Mouse (Mus musculus): ENCODE results near the gene Ptpn1. TPM values are rescaled to one million over a fixed set of nuclear protein-coding genes. Genes with fewer than 3 reads are reported as not detected.

Gene Ptpn1
- polyA plus RNA-seq, 1 experiment: 44.4 TPM

DNA sequence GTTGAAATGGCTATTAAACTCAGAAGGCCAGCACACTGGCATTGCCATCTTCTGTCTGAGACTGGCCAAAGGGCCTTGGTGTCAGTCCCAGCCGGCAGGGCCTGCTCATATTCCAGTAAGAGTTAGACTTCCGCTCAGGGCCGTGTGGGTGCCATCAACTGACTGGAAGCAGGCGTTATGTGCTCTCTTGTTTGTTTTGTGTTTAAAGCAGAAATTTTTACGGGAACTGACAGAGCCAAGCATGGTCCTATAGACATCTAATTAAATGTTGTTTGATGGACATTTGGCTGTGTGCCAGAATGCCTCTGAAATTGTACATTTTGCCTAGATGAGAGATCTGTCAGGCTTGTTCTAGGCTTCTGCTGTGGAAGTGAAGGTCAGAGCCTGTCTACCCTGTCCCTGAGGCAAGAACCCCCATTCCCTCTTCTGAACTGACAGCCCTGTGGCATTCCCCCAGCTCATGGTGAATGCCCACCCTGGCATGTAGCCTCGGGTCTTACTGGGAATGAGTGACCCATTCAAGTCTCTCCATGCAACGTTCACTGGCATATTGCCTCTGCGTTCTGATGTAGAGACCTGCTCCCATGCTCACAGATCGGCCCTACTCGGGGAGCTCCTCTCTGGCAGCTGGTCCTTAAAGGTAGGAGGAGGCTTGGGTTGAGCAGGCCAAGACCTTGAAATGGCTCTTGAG, 38.1 kb downstream of the Ptpn1 start:
- no peak for DNase-seq (ENCODE audit: low read depth)

- no peak for DNase-seq (ENCODE audit: low read depth)
Observed at GRCm38 (mm10) chr2:167972146-167972545, 40.3 kb downstream of the Ptpn1 start.

DNA sequence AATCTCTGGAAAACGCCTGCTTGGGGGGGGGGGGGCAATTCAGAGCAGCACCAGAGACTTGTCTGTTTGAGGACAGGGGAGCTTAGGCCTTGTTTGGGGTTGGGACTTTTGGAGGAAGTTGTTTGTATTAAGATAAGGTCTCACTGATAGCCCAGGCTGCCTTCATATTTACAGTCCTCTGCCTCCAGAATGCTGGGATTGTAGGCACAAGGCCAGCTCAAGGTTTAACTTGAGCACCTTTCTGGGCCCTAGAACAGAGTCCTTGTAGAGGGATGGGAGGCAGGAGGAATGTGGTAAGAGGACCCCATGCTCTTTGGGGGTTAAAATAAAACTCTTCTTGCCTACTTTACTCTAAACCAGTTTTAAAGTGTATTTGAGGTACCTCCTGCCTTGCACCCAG, 41.0 kb downstream of the Ptpn1 start:
- DNase-seq (ENCODE audit: low read depth): no peak

GRCm38 (mm10) chr2:167975746-167976145, 43.9 kb downstream of the Ptpn1 start:
- no peak for DNase-seq (ENCODE audit: low read depth)

- DNase-seq (ENCODE audit: low read depth): no peak
Observed at GRCm38 (mm10) chr2:167978271-167978670, 46.4 kb downstream of the Ptpn1 start.

- no peak for DNase-seq (ENCODE audit: low read depth)
Observed at GRCm38 (mm10) chr2:167980391-167980790, 48.5 kb downstream of the Ptpn1 start.

GRCm38 (mm10) chr2:167982646-167983045, 50.8 kb downstream of the Ptpn1 start:
- no peak for DNase-seq (ENCODE audit: low read depth)

DNA sequence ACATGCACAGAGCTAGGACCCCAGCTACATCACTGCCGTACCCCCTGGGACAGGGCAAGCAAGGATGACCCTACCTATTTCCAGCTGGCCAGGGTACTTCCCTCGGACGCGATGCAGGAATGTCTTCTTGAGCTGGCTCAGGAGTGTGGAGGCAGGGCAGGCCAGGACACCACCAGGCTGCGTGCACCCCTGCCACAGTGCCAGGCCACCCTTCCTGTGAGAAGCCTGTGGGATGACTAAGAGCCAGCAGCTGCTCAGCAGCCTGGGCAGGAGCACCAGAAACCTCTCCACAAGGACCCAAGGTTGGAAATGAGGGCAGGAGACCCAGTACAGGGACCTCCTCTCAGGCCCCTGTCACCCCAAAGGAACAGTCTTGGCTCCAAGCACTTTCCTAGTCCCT, 52.5 kb downstream of the Ptpn1 start:
- no peak for DNase-seq (ENCODE audit: low read depth)

- no peak for DNase-seq (ENCODE audit: low read depth)
Observed at GRCm38 (mm10) chr2:167984946-167985345, 53.1 kb downstream of the Ptpn1 start.

DNA sequence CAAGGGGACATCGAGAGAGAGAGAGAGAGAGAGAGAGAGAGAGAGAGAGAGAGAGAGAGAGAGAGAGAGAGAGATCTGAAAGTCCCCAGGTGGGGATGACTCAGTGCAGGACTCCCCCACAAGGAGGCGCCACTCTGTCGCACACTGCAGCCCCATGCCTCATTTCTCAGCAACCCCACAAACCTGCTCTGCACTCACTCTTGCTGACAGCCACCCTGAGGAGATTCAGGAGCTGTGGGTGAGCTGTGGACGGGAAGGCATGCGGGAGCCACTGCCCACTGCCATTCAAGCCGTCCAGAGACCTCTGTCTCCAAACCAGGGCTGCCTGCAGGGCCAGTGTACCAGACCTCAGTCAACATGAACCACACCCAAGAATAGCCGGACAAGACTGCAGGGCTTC, 54.9 kb downstream of the Ptpn1 start:
- DNase-seq (ENCODE audit: low read depth): no peak

- DNase-seq (ENCODE audit: low read depth): no peak
Observed at GRCm38 (mm10) chr2:167987640-167988039, 55.8 kb downstream of the Ptpn1 start.

DNA sequence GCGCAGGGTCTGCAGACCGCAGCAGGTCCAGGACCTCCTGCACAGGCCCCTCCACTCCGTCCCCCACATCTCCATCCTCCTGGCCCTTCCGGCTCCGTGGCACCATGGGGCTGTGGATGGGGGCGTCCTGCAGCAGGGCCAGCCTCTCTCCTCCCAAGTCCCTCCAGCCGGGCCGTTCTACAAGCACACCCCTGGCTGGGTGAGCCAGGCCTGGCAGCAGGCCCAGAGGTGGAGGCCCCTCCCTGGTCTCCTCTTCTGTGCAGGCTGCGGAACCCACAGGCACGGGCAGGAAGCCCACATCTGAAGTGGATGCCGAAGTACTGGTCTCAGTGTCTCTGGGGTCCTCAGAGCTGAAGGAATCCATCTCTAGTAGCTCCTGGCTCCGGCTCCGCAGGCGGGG, 57.5 kb downstream of the Ptpn1 start:
- no peak for DNase-seq (ENCODE audit: low read depth)

- DNase-seq (ENCODE audit: low read depth): no peak
Observed at GRCm38 (mm10) chr2:167993260-167993659, 61.4 kb downstream of the Ptpn1 start.

- DNase-seq (ENCODE audit: low read depth): no peak
Observed at GRCm38 (mm10) chr2:167995870-167996635, 64.2 kb downstream of the Ptpn1 start.

GRCm38 (mm10) chr2:167996672-167997215, 64.9 kb downstream of the Ptpn1 start:
- no peak for DNase-seq (ENCODE audit: low read depth)

GRCm38 (mm10) chr2:167997562-167997961, 65.7 kb downstream of the Ptpn1 start:
- no peak for DNase-seq (ENCODE audit: low read depth)

- DNase-seq (ENCODE audit: low read depth): no peak
Observed at GRCm38 (mm10) chr2:167999145-167999743, 67.4 kb downstream of the Ptpn1 start.

DNA sequence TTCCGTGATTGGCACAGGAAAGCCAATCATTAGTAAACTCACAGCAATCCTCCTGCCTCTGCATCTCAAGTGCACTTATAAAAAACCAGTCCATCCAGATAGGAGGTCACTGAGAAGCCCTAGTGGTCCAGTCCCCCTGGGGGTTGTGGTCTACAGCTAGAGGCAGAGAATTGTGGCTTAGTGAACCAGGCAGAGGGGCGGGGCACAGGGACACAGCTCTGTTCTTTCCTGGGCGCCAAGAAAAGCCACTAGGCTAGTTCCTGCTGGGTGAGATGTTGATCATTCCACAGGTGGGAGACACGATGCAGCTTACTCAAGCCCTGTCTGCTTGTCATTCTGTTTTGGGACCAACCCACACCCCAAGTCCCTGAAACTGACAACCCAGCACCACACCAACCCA, 70.3 kb downstream of the Ptpn1 start:
- DNase-seq (ENCODE audit: low read depth): no peak

GRCm38 (mm10) chr2:168002884-168003283, 71.0 kb downstream of the Ptpn1 start:
- no peak for DNase-seq (ENCODE audit: low read depth)

DNA sequence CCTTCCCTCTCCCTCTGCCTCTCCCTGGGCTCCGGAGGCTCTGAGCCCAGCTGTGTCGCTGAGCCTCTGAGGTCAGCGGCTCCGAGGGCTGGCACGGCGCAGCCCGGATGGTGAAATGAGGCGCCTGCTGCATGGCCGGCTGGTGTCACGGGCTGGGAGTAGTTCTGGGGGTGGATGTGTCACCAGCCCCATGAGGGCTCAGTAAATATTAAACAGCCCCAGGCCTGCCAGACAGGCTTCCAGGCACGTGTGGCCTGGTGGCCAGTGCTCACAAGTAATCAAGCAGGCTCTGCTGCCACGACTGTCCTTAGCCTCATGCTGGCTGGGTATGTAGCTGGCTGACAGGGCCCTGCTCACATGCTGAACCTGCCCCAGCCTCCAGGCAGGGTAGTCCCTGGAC, 71.6 kb downstream of the Ptpn1 start:
- no peak for DNase-seq (ENCODE audit: low read depth)

DNA sequence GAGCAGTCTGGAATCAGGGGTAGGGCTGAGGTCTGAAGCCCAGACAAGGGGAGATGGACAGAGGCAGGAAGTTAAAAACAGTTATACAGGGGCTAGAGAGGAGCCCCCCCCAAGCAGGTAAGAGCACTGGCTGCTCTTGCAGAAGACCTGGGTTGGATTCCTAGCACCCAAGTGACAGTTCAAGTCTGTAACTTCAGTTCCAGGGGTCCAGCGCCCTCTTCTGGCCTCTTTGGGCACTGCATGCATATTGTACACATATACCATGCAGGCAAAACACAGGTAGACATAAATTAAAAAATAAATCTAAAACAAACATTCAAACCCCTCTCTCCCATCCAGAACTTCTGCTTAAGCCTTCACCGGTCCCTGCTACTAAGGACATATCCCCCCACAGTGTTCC, 72.5 kb downstream of the Ptpn1 start:
- no peak for DNase-seq (ENCODE audit: low read depth)

DNA sequence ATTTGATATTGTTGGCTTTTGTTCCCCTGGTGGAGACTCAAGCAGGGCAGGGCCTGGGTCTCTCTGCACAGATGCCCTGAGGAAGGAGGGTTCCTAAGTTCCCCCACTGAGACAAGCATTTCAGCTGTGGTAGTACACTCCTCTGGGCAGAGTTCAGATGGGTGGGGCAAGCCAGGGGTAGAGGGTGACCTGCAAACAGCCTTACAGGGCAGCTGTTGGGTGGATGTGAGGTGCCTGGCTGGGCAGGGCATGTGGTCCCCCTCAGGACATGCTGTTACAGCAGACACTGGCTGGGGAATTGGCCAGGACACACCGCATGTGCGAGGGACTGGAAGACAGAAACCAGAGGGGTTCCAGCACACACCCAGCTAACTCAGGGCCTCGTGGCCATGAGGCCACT, 73.1 kb downstream of the Ptpn1 start:
- no peak for DNase-seq (ENCODE audit: low read depth)

- no peak for DNase-seq (ENCODE audit: low read depth)
Observed at GRCm38 (mm10) chr2:168005616-168006015, 73.8 kb downstream of the Ptpn1 start.

Measured in gonadal fat pad, adult 2 months (tissue).